Mouse (Mus musculus) heart, adult 10 weeks (tissue): Measurements from ENCODE around the gene Cmtr2. TPM values are rescaled to one million over a fixed set of nuclear protein-coding genes. Genes with fewer than 3 reads are reported as not detected.

ENCODE experiments used
- polyA plus RNA-seq: library from polyadenylated mRNA; stranded (reverse); fragments of 350-450 nt; fragmentation: Illumina TruSeq; extraction: RNeasy Lipid Tissue Mini Kit (QIAGEN cat#74804); gene quantifications from one replicate; pipeline ENCODE4 v1.2.3, GENCODE M21; 2014; ENCODE audit warnings: low read depth, low replicate concordance

Cmtr2 gene
- 2.6 TPM for polyA plus RNA-seq

DNA sequence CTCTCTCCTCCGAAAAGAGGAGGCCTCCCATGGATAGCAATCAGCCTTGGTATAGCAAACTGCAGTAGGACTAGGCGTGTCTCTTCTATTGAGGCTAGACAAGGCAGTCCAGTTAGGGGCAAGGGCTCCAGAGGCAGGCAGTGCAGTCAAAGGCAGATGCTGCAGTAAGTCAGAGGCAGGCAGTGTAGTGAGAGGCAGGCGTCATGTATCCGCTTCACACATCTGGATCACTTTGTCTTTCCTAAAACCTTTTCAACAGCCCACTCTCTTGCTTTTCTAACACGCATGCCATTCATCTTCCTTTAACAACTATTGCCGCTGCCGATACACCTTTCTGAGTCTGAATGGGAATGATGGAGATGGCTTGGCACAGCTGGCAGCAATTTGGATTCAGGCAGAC, at the start of gene Cmtr2:
Cmtr2 (plus strand) TSS at position 301 of the 400 bp plus-strand sequence.

DNA sequence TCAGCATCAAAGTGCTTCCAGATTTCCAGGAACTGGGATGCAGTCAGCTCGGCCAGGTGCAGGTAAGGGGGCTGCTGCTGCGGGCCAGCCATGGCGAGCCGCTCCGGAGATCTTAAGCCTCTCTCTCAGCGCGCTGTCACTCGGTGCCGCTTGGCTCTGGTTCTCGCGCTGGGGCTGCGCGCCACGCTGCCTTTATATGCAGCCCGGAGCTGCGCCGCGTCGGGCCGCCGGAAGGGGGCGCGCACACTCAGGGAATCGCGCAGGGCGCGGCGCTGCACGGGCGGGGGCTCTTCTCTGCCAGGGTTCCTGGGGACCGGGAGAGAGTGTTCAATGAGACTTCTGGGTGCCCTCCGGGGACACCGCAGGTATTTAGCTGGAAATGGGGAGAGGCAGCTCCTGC, 47.4 kb upstream of the Cmtr2 start, which contains the start of gene Calb2:
Calb2 (minus strand) TSS at position 165 of the 400 bp plus-strand sequence.

DNA sequence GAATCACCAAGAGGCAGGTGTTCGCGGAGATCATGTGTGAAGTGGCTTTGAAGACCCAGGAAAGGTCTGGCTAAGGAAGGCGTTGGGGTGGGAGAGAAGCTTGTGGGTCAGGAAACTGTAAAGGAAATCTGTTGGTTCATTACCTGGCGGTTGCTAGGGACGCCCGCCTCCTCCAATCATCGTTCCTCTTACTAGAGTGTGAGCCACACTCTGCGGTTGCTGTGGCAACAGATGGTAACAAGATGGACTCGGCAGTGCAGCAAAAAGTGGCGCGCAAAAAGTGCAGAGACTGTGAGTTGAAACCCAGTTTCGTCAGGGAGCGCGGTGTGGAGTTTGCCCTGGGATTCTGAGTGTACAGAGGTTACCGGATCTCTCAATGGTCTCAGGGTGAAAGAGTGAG, 51.3 kb downstream of the Cmtr2 start, which contains the start of gene Hydin:
Hydin (plus strand) TSS at position 237 of the 400 bp plus-strand sequence.

Other genes with a start within 250 kb of the Cmtr2 start
- gene Tat, start 225.2 kb upstream of the Cmtr2 start, polyA plus RNA-seq: 2.2 TPM
- gene Chst4, start 175.9 kb upstream of the Cmtr2 start, polyA plus RNA-seq: 5.2 TPM
- gene Zfp612, start 135.9 kb upstream of the Cmtr2 start, polyA plus RNA-seq: 13.6 TPM
- gene Gm21964, start 114.5 kb upstream of the Cmtr2 start, polyA plus RNA-seq: not detected
- not detected for gene Gm17720, start 112.9 kb upstream of the Cmtr2 start, polyA plus RNA-seq
- gene Calb2, start 47.5 kb upstream of the Cmtr2 start, polyA plus RNA-seq: not detected
- gene Hydin, start 51.3 kb downstream of the Cmtr2 start, polyA plus RNA-seq: 0.08 TPM